Mouse (Mus musculus) embryonic facial prominence, embryonic 15.5 days (tissue): Measurements from ENCODE around the gene Pik3cd. TPM values are rescaled to one million over a fixed set of nuclear protein-coding genes. Genes with fewer than 3 reads are reported as not detected.

Experiments used
- ATAC-seq: fragments of 200-750 bp; cut with Nextera tagmentation; 2 replicates; pipeline ENCODE4 v1.8.0; 2017; ENCODE audit warnings: low read depth, moderate TSS enrichment; ENCODE audit not compliant: insufficient number of reproducible peaks, low FRiP score, low TSS enrichment
- H3K27ac ChIP-seq: fragments of 300-500 bp; sonication (generic); replicated peaks from 2 replicates; pipeline ENCODE4 v1.5.1; 2015; ENCODE audit warnings: mild to moderate bottlenecking, inconsistent platforms
- H3K27me3 ChIP-seq: fragments of 300-500 bp; sonication (generic); 2 replicates; pipeline ENCODE4 v1.6.1; 2015; ENCODE audit warnings: inconsistent platforms
- H3K36me3 ChIP-seq: fragments of 300-500 bp; sonication (generic); 2 replicates; pipeline ENCODE4 v1.6.1; 2015; ENCODE audit warnings: mild to moderate bottlenecking, inconsistent platforms
- H3K4me1 ChIP-seq: fragments of 300-500 bp; sonication (generic); 2 replicates; pipeline ENCODE4 v1.6.1; 2015; ENCODE audit warnings: inconsistent platforms
- H3K4me2 ChIP-seq: fragments of 300-500 bp; sonication (generic); replicated peaks from 2 replicates; pipeline ENCODE4 v1.6.1; 2015; ENCODE audit warnings: mild to moderate bottlenecking, inconsistent platforms
- H3K4me3 ChIP-seq: fragments of 300-500 bp; sonication (generic); replicated peaks from 2 replicates; pipeline ENCODE4 v1.5.1; 2015; ENCODE audit warnings: mild to moderate bottlenecking, inconsistent platforms
- H3K9ac ChIP-seq: fragments of 300-500 bp; sonication (generic); 2 replicates; pipeline ENCODE4 v1.6.1; 2015; ENCODE audit warnings: inconsistent platforms
- H3K9me3 ChIP-seq: fragments of 300-500 bp; sonication (generic); replicated peaks from 2 replicates; pipeline ENCODE4 v1.6.1; 2016; ENCODE audit warnings: inconsistent platforms
- WGBS: fragments of 180-500 bp; shearing (Covaris S2); methylation state at CpG from one replicate; pipeline ENCODE4 v1.1.7; 2015; 5-methylcytosine and 5-hydroxymethylcytosine counted together
- polyA plus RNA-seq: library from polyadenylated mRNA; unstranded; fragments of >200 nt; fragmentation: Nextera tagmentation; extraction: Ambion mirVana; gene quantifications from 2 replicates; pipeline ENCODE4 v1.2.1, GENCODE M21; 2015

Gene Pik3cd
- polyA plus RNA-seq, 1 experiment from 2014 or later = 5.9 TPM

DNA sequence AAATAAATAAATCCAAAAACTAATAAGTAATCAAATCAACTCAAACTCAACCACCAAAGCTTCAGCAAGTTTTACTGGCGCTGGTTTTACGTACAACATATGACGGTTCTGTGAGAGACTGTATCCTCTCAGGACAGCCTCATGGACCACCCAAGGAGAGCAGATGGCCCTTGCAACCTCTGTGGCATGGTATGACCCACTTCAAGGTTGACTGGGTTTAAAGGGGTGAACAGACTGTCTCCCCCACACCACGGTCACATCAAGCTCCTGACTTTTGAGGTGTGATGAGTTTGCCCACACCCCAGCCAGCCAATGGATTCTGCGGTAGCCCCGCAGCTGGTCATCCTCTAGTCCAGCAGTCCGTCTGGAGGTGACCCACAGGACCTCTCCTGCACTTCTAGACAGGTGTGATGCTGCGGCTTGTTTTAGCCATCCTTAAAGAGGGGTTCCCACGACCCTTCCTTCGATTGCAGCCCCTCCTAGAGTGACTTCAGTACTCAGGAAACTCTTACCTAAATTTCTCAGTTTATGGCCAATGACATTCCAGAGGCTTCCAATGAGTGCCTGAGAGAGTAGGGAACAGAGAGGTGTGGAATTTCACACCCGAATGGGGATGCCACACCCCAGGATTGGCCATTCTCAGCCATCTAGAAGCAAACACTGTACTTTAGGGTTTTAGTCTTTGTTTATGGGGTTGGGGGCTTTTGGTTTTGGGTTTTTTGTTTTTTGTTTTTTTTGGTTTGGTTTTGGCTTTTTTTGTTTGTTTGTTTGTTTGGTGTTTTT, 17.3 kb downstream of the Pik3cd start:
- ATAC-seq = no peak
- 75% methylated on average over 11 of the region's 11 CpGs for WGBS

DNA sequence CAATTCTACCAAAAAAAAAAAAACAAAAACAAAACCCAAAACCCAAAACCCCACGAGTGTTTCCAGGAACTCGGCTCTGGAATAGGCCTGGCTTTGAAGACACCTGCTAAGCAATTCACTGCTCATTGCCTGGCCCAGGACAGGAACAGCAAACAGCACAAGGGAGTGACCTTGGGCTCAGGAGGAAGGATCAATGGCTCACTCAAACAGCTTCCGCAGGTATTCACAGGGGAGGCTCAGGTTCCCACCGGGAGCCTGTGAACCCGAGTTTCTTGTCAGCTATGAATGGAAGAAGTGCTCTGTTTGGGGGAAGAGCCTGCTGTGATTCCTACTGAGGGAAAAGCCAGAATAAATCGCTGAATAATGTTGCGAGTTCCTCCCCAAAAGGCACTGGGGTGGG, 18.5 kb downstream of the Pik3cd start:
- H3K4me2 ChIP-seq = no peak overlapping the region
- H3K9me3 ChIP-seq = no peaks in the 10 kb centered on the region
- H3K4me1 ChIP-seq = no peaks in the 10 kb centered on the region
- no peak overlapping the region for H3K9ac ChIP-seq
- H3K27me3 ChIP-seq = no peaks in the 10 kb centered on the region
- 15% methylated on average over 7 of the region's 7 CpGs for WGBS
- H3K4me3 ChIP-seq = no peak overlapping the region
- H3K27ac ChIP-seq = no peak overlapping the region
- no peaks in the 10 kb centered on the region for H3K36me3 ChIP-seq
- ATAC-seq = no peak

More for the DNA sequence above, 17.3 kb downstream of the Pik3cd start:
- Histone ChIP-seq H3K9me3 (no peaks in the 10 kb centered on the region), H3K36me3 (no peaks in the 10 kb centered on the region), H3K4me2 (no peak overlapping the region), H3K27ac (no peak overlapping the region), H3K9ac (no peak overlapping the region), H3K4me3 (no peak overlapping the region), H3K27me3 (no peaks in the 10 kb centered on the region), H3K4me1 (no peaks in the 10 kb centered on the region)

DNA sequence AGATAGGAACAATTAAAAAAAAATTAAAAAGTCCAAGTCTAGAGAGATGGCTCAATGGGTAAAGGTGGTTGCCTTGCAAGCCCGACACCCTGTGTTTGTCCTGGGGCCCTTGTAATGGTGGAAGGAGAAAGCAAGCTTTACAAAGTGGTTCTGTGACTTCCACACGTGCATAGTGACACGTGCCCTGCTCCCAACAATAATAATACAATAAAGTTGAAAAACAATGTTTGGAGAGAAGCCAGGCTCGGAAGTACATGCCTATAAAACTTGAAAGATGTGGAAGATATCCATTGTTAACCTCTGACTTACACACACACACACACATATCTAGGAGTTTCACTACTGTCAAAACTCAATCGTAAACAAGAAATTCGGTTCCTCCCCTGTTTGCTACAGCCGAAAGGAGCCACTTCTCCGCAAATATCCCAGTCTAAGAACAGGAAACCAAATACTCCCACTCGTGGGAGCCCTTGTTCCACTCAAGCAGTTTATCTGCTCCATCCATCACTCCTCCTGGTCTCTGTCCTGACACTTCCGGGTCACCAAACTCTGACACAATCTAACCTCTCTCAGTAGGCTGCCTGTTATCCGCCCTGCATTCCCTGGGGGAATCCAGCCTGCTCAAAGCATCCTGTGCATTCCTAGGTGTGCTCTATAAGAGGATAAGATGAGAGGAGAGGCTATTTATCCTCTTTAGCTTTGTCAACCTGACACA, 23.2 kb downstream of the Pik3cd start:
- H3K9me3 ChIP-seq = no peaks in the 10 kb centered on the region
- H3K4me3 ChIP-seq = no peak overlapping the region
- peaks cover 17% of the 10 kb centered on the region for H3K4me1 ChIP-seq
- no peak overlapping the region for H3K27ac ChIP-seq
- no peak overlapping the region for H3K9ac ChIP-seq
- no peaks in the 10 kb centered on the region for H3K36me3 ChIP-seq
- WGBS = 61% methylated on average over 11 of the region's 11 CpGs
- H3K27me3 ChIP-seq = peaks cover 15% of the 10 kb centered on the region
- no peak for ATAC-seq
- H3K4me2 ChIP-seq = no peak overlapping the region

DNA sequence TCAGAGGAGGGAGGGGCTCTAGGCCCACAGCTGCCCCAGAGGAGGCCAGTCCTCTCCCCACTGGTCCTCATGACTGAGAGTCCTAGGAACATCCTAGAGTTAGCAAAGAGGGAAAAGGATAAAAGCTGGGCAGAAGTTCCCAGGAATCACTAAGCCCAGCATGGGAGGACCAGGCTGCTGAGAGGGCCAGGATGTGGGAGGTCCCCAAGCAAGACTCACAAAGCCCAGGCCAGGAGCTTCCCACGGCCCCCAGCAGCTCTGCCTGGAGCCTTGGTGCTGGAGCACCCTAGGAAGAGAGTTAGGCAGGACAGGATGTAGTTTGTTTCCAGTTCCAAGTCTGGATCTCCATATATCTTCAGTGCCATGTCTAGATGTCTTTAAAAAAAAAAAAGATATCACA, 24.4 kb downstream of the Pik3cd start:
- Histone ChIP-seq H3K9ac (no peak overlapping the region), H3K9me3 (no peaks in the 10 kb centered on the region), H3K4me3 (no peak overlapping the region), H3K4me2 (no peak overlapping the region), H3K4me1 (peaks cover 17% of the 10 kb centered on the region), H3K27me3 (peaks cover 21% of the 10 kb centered on the region), H3K36me3 (no peaks in the 10 kb centered on the region), H3K27ac (no peak overlapping the region)
- no peak for ATAC-seq
- WGBS = 45% methylated on average over 1 of the region's 1 CpGs

DNA sequence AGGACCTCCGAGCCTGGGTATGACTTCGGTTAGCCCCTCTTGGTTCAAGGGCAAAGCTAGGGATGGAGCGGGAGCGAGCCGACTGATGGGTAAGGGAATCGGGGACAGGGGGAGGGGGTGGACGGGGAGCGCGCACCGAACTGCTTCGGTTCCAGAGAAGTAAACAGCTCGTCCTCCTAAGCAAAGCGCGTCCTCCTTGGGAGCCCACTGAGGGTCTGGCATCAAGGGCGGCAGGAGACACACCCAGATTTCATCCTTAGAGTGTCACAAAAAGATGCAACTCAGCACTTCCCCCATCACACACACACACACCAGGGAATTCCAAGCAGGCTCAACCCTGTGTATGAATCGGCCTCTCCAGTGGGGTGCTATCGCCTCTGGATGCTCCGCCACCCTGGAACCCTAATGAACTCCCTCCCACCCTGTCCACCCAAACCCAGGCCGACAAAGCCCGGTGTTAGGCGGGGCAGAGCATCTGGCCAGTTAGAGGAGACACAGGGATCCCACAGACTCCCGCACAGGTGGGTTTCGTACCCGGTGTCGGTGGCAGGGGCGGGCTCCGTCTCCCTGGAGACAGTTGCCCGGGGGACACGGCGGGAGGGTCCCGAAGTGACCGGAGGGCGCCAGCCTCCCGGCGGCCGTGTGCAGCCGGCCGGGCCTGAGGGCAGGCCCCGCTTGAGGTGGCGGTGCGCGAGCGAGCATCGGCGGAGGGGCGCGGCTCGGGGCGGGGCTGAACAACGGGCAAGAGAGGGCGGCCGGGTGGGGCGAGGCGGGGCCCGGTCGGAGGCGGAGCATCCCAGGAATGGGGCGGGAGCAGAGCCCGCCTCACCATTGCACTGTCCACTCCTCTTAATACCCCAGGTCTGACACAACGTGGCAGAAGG, 26.8 kb downstream of the Pik3cd start:
- Histone ChIP-seq H3K36me3 (no peaks in the 10 kb centered on the region), H3K4me2 (peak overlapping the region; percentile 98), H3K9me3 (no peaks in the 10 kb centered on the region), H3K4me3 (peak overlapping the region; percentile 62), H3K27me3 (peaks cover 21% of the 10 kb centered on the region), H3K27ac (no peak overlapping the region), H3K4me1 (peaks cover 17% of the 10 kb centered on the region), H3K9ac (no peak overlapping the region)
- ATAC-seq = peak; percentile 89
- 2% methylated on average over 60 of the region's 60 CpGs for WGBS

DNA sequence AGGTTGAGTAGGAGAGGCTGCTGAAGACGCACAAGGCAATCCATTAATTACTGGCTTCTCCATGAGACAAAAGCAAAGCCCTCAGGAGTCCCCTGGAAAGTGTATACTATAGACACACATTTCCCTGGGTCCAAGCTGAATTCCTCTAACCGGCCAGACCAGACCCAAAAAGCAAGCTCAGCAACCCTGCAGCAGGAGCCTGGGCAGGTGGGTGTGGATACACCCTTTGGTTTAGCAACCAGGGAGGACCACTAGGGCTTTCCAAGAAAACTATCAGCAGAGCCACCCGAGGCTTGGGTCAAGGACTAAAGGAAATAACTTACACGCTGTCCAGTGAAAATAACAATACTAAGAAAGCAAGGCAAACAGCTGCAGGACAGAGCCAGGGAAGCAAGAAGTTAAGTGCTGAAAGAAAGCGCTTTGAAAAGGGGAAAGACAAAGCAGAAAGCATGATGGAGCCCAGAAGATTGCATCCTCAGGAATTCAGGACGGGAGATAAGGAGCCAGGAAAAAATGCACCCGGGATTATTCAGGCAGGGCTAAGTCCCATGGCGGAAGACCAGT, 27.5 kb downstream of the Pik3cd start:
- H3K4me1 ChIP-seq = peaks cover 17% of the 10 kb centered on the region
- H3K9me3 ChIP-seq = no peaks in the 10 kb centered on the region
- WGBS = 14% methylated on average over 8 of the region's 8 CpGs
- H3K9ac ChIP-seq = no peak overlapping the region
- no peaks in the 10 kb centered on the region for H3K36me3 ChIP-seq
- H3K27ac ChIP-seq = no peak overlapping the region
- H3K4me2 ChIP-seq = peak overlapping the region; percentile 98
- H3K4me3 ChIP-seq = peak overlapping the region; percentile 62
- no peak for ATAC-seq
- H3K27me3 ChIP-seq = peaks cover 21% of the 10 kb centered on the region

DNA sequence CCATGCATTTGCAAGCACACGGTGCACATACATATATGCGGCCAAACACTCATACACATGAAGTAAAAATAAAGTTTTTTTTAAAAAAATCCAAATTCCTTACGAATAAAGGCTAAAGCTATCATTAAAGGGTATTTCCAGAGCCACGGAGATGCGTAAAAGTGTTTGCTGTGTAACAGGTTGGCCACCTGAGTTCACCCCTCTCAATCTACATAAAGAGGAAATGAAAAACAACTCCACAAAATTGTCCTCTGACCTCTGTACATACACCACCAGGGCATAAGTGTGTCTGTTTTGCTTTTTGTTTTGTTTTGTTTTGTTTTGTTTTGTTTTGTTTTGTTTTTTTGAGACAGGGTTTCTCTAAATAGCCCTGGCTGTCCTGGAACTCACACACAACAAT, 29.6 kb downstream of the Pik3cd start:
- Histone ChIP-seq H3K4me1 (peaks cover 17% of the 10 kb centered on the region), H3K4me2 (no peak overlapping the region), H3K4me3 (no peak overlapping the region), H3K9me3 (no peaks in the 10 kb centered on the region), H3K27ac (no peak overlapping the region), H3K27me3 (peaks cover 21% of the 10 kb centered on the region), H3K9ac (no peak overlapping the region), H3K36me3 (no peaks in the 10 kb centered on the region)
- ATAC-seq = no peak
- whole genome bisulfite sequencing = 92% methylated on average over 5 of the region's 5 CpGs

DNA sequence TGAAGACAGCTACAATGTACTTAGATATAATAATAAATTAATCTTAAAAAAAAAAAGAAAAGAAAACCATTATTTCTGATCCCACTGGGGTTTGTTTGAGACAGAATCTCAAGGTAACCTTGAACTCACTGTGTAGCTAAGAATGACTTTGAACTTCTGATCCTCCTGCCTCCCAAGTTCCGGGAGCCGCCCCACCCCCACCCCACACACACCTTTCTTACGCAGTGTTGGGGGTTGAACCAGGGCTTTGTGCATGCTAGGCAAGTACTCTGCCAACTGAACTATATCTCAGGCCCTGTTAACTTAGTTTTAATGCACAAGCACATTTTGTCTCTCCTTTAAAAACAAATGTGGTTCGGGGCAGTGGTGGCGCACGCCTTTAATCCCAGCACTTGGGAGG, 31.2 kb downstream of the Pik3cd start:
- Histone ChIP-seq H3K4me3 (no peak overlapping the region), H3K9ac (no peak overlapping the region), H3K9me3 (no peaks in the 10 kb centered on the region), H3K4me2 (no peak overlapping the region), H3K36me3 (no peaks in the 10 kb centered on the region), H3K4me1 (peaks cover 15% of the 10 kb centered on the region), H3K27me3 (peaks cover 21% of the 10 kb centered on the region), H3K27ac (no peak overlapping the region)
- ATAC-seq = no peak
- 97% methylated on average over 6 of the region's 6 CpGs for WGBS

DNA sequence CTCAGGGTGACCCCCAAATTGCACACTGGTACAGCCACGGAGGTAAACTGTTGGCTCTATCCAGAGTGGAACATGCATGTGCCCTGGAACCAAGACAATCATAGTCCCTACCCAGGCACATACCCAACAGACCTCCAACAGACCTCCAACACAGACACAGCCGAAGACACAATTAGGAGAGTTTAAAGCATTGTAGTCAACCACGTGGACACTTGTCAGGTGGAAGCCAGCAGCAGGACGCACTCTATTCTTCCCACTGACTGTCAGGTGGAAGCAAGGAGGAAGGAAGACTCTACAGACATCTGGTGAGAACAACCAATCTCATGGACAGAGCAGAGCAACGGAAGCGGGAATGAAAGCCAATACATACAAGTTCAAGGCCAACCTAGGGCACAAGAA, 36.7 kb downstream of the Pik3cd start:
- no peak overlapping the region for H3K4me3 ChIP-seq
- H3K27ac ChIP-seq = no peak overlapping the region
- H3K9me3 ChIP-seq = no peaks in the 10 kb centered on the region
- no peaks in the 10 kb centered on the region for H3K36me3 ChIP-seq
- no peak for ATAC-seq
- no peak overlapping the region for H3K4me2 ChIP-seq
- H3K27me3 ChIP-seq = no peaks in the 10 kb centered on the region
- H3K4me1 ChIP-seq = 0 out of 2 replicates have a peak, but pooled peaks cover 3% of the 10 kb centered on the region
- WGBS = 91% methylated on average over 6 of the region's 6 CpGs
- H3K9ac ChIP-seq = no peak overlapping the region

DNA sequence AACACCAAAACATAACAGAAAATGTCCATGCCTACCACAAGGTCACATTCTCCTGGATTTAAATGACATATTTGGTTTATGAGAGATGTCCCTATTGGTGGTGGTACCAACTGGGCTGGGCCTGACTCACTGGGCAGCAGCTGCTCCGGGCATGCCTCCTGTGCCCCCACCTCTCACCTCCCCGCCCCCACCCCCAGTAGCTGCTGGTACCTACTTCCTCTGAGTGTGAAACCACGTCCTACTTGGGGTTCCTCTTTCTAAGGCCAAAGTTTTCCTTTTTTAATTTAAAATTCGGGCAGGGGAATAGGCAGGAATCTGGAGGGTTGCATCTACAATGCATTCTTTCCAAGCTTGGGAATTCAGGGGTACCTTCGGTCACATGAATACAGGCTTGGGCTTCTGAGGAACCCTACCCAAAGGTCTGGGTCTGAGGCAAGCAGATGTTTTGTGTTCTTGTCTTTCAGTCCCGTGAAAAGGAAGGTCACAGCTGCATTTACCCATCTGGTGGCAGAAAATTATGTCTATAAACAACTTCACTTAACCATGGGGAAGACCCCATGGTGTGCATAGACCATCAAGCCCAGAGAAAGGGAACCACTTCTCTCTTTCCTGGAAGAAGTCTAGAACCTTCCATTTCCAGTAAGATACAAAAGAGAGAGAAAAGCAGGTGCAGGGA, 37.2 kb downstream of the Pik3cd start:
- Histone ChIP-seq H3K27ac (no peak overlapping the region), H3K4me1 (0 out of 2 replicates have a peak, but pooled peaks cover 3% of the 10 kb centered on the region), H3K27me3 (no peaks in the 10 kb centered on the region), H3K9me3 (no peaks in the 10 kb centered on the region), H3K4me2 (no peak overlapping the region), H3K4me3 (no peak overlapping the region), H3K9ac (no peak overlapping the region), H3K36me3 (no peaks in the 10 kb centered on the region)
- 72% methylated on average over 6 of the region's 6 CpGs for WGBS
- ATAC-seq = no peak
